Mouse (Mus musculus) 416B (cell line): ENCODE measurements around the gene Htr7.

Experiments used
- DNase-seq: peaks from one replicate; pipeline ENCODE4 v3.0.0; 2011; ENCODE audit warnings: low read depth

Htr7 gene

DNA sequence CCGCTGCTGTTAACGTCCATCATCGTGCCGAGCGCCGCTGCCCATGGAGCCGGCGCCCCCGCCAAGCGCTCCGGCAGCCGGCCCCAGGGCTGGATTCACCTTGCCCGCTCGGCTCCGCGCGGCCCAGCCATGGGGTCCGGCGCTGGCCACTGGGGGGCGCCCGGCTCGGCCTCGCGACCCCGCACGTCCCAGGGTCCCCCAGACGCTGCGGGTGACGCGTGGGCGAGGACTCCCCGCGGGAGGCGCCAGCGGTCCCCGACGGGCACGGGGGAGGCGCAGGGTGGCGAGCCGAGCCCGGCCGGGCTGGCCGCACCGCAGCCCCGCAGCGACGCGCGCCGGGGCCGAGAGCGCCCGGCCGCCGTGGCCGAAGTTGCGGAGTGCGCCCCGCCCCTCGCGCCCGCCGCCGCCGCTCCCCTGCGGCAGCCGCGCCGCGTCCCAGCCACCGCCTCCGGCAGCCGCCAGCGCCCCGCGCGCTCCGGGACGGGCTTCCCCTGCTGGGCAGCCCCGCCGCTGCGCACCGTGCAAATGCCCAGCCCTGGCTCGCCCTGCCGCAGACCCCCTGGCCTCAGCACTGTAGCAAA lies at the start of gene Htr7:
Gene Htr7, minus strand, starts transcription at position 277 of the 581 bp plus-strand sequence.
- DNase-seq, result no peak

DNA sequence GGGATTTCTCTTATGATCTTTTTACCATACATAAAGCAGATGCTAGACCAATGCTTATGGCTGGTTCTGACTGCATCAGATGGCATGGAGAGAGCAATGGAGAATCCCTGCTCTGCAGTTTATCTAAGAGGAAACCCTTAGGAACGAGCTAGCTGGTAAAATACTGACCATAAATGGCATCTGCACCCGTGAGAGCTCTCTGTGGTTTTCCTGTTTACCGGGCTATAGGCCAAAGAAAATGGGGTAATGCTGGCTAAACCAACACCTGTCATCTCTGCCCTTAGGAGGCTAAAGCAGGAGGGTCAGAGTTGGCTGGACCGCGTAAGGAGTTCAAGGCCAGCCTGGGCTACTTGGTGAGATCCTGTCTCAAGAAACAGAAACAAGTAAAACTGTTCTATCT lies 46.6 kb upstream of the Htr7 start:
- DNase-seq, result peak; percentile 73

- DNase-seq, result no peak
Measured at GRCm38 (mm10) chr19:36098916-36099315, 41.6 kb upstream of the Htr7 start.

DNA sequence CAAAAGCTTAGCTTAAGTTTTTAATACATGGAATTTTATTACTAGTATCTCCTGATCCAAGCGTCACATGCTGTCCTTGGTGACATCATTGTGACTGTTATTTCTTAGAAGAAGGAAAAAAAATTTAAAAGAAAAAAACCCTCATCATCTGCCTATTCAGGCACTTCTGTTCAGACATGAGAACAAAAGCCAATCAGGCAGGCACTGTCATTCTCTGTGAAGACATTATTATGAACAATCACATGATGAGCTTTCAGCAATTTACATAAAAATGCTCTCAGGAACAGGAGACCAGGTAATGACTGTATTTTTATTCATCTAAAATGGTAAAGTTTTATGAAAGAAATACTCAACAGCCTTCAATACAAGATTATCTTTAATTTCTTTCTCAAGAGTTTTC lies 41.0 kb upstream of the Htr7 start:
- DNase-seq, result no peak

DNA sequence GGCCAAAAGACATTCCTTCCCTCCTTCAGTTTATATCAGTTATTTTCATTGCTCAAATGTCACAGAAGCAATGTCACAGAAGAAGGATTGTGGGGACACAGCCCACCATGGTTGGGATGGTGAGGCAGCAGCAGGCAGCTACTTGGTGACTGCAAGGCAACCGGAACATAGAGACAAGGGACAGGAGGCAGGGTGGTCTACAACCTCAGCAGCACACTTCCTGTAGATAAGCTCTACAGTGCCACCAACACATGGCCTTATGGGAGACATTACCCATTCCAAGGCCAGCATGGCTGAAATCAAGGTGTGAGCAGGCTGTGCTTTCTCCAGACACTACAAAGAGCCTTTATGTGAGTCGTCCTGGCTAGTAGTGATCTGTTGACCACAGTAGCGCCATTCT lies 39.9 kb upstream of the Htr7 start:
- peak; percentile 28 for DNase-seq

GRCm38 (mm10) chr19:36090781-36091180 lies 33.5 kb upstream of the Htr7 start:
- peak; percentile 76 for DNase-seq

DNA sequence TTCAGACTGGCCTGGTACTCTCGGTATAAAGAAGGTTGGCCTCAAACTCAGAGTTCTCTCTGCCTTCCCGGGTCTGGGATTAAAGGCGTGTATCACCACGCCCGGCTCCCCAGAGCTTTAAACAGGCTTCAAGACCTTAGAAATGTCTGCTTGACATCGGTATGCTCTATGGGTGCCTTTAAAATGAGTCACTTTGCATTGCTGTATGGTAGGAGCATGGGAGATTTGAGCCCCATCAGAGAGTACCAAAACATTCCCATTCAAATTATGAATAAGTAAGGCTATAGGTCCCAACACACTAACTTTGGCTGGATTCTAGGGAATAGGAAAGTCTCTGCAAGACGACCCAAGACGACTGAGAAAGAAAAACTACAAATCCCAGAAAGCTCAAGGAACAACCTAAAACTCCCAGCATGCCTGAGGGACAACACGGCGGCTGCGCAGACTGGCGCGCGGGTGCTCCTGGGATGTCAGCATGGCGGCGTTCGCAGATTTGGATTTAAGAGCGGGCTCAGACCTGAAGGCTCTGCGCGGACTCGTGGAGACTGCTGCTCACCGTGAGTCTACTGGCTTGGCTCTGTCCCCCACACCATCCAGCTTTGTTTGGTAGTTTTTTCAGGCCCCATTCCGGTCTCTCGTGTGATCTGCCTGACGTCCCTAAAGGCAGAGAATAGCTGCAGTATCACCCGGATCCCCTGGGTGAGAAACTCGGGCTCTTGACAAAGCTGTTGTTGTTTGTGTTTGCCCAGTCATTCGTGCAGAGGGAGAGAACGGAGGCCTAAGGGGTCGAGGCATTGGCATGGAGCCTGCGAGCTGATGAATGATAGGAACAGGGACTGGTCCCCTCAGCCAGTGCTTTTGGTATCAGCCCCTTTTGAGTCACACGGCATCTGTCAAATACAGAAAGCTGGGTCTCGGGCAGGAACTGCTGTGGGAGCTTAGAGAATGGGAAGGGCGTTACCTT lies 26.2 kb upstream of the Htr7 start, which contains the start of gene Rpp30:
Gene Rpp30, plus strand, starts transcription at position 455 of the 964 bp plus-strand sequence.
- DNase-seq, result peak; percentile 89

- peak; percentile 82 for DNase-seq
Measured at GRCm38 (mm10) chr19:36082606-36083261, 25.4 kb upstream of the Htr7 start.

DNA sequence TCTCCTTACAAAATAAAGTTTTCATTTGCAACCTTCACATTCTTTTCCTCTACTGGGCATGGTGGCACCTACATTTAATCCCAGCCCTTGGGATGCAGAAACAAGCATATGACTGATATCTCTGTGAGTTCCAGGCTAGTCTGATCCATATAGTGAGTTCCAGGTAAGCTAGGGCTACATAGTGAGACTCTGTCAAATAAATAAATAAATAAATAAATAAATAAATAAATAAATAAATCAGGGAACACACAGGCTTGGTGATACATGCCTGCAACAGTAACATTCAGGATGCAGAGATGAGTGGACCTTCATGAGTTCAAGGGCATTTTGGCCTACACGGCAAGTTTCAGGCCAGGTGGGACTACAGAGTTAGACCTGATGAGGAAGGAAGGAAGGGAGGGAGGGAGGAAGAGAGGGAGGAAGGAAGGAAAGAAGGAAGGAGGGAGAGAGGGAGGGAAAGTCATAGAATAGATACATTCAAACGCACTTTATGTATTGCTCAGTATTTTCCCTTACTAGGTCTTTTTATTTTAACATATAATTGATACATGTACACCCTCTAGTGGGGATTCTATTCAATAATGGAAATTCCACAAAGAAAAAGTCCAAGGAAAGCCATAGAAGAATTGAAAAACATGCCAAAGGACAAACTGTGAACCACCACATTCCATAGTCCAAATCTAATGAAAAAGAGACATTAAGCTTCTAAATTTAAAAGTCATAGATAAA lies 5.7 kb upstream of the Htr7 start:
- DNase-seq, result peak; percentile 6

GRCm38 (mm10) chr19:36056502-36057221 lies 645 bp downstream of the Htr7 start:
- DNase-seq, result no peak

DNA sequence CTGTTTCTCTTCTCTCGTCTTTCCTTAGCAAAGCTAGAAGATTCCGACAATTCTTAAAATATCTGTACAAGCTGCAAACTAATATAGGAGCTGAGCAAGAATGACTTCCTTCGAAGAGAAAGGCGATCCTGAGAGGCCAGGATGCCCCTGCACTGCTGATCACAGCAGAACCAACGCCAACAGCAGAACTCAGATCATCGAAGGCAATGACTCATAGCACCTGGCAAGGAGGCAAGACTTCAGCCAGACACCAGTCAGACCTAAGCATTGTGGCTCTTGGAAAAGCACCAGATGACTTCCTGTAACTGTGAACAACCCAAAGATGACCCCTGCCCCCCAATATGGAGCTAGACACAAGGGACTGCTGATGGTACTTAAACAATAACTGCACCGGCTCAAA lies 11.3 kb downstream of the Htr7 start:
- no peak for DNase-seq

- no peak for DNase-seq
Measured at GRCm38 (mm10) chr19:36014836-36015235, 42.5 kb downstream of the Htr7 start.

DNA sequence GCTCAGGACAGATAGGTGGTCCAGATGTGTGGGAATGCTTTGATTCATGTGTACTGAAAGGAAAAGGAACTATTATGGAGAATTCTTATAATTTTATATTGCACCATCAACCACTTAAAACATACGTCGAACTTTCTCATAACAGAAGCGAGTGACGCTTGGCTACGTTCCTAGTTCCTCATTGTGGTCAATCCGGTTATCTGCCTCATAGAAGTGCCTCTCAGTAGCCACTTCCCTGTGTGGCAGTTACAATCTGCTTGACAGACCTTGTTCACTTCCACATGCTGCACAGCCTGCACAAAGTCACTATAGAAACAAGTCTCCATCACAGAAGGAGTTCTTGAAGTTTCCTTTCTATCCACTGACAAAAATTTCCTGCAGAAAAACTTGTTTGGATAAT lies 51.0 kb downstream of the Htr7 start:
- peak; percentile 82 for DNase-seq

- peak; percentile 2 for DNase-seq
Measured at GRCm38 (mm10) chr19:36004961-36005360, 52.3 kb downstream of the Htr7 start.

GRCm38 (mm10) chr19:36002476-36003445 lies 54.5 kb downstream of the Htr7 start:
- DNase-seq, result no peak

GRCm38 (mm10) chr19:36001512-36001911 lies 55.8 kb downstream of the Htr7 start:
- peak; percentile 9 for DNase-seq

- DNase-seq, result no peak
Measured at GRCm38 (mm10) chr19:36000955-36001354, 56.4 kb downstream of the Htr7 start.

- DNase-seq, result no peak
Measured at GRCm38 (mm10) chr19:35997384-35997783, 59.9 kb downstream of the Htr7 start.

DNA sequence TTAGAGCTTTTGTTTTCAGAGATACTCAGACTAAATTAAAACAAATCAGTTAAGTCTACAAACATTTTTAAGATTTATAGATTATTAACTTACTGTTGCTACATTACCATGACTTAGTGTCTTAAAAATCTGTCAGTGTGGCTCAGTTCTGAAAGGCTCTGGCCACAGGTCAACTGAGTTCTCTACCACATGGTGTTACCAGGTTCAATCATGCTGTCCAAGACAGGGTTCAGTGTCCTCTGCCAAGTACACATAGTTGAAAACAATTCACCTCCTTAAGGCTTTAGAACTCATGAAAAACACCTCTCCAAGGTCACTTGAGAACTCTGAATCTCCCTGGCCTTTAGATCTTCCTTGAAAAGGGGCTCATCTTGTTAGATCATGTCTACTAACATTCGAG lies 69.8 kb downstream of the Htr7 start:
- DNase-seq, result no peak

DNA sequence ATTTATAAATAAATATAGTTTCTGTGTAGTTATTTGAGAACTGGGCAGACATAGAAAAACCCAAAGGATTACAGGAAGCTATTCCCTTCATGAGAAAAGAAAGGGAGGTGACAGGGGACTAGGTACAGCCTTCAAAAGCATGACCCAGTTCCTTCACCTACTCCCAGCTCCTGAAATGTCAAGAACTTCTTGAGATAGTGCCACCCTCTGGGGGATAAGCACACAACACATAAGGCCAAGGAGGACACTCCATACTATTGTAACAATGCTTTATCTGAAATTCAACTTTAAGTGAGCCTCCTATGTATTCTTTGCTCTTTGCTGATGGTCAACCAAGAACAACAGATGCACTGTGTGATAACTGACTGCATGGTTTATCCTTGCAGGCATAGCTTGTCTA lies 82.6 kb downstream of the Htr7 start:
- DNase-seq, result no peak
